8 mouse cellular contexts compared by ENCODE assay signal in the genomic region with DNA sequence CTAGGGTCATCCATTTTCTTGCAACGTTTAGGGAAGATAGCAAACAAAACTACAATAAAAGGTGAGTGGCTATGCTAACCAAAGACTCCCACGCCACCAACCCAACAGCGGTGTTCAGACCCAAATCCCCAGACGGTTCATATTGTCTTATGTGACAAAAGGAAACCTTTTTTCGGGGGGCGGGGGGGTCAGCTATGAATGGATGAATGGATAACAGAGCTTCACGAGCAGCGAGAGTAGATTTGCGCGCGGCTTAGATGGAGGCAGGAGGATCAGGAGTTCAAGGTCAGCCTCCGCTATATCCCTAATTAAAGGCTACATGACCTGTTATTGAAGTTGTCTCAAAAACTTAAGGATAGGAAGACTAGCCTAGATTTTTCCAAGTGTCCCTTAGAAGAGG. TPM values are rescaled to one million over a fixed set of nuclear protein-coding genes. Genes with fewer than 3 reads are reported as not detected.
DNase-seq lines count a peak whose midpoint lies in the region; ATAC-seq lines count a peak whose summit lies in the region.

No protein-coding gene starts in this region.

- intact Hi-C loops in gastrocnemius, postnatal 36 days (cut with DNase I) = loop anchor here (10.0 kb wide), 2 partner anchors 198 to 942 kb away; partner anchors contain the start of genes Dcun1d3, Lyrm1 and Mettl9

- H3K27ac ChIP-seq in heart, embryonic 11.5 days (ENCODE audit: low read depth, low read length) = no peak overlapping the region
- no peak overlapping the region for H3K27ac ChIP-seq in forebrain, embryonic 14.5 days (ENCODE audit: low read depth, low read length)
- no peak overlapping the region for H3K27ac ChIP-seq in liver, embryonic 11.5 days (ENCODE audit: low read depth, low read length)

- no peak for ATAC-seq in heart, embryonic 11.5 days (replicated peaks; ENCODE audit: insufficient number of reproducible peaks, low FRiP score, low TSS enrichment)
- no peak for ATAC-seq in forebrain, embryonic 14.5 days
- ATAC-seq in liver, embryonic 11.5 days (replicated peaks; ENCODE audit: low FRiP score) = no peak
- no peak for ATAC-seq in inflammation-experienced regulatory T-cells, adult 6 months

- no peaks in the 10 kb centered on the region for H3K9me3 ChIP-seq in heart, embryonic 11.5 days (replicated peaks; ENCODE audit: control insufficient read depth, low read length)
- H3K9me3 ChIP-seq in forebrain, embryonic 14.5 days (replicated peaks; ENCODE audit: control insufficient read depth, low read length) = no peaks in the 10 kb centered on the region
- no peaks in the 10 kb centered on the region for H3K9me3 ChIP-seq in liver, embryonic 11.5 days (ENCODE audit: control insufficient read depth, low read length)

- H3K9ac ChIP-seq in heart, embryonic 11.5 days (ENCODE audit: low read depth, low read length) = peak overlapping the region; percentile 43; the same call in 1 of the 2 replicates
- H3K9ac ChIP-seq in forebrain, embryonic 14.5 days (ENCODE audit: low read length) = peak overlapping the region; percentile 61; the same call in 1 of the 2 replicates
- peak overlapping the region; percentile 15; the same call in 1 of the 2 replicates for H3K9ac ChIP-seq in liver, embryonic 11.5 days (ENCODE audit: low read depth, low read length)

- no peak for DNase-seq in heart, adult 18-20 months
- peak; percentile 70 for DNase-seq in MEL-GATA-1-ER (ENCODE audit: extremely low read depth, low read depth)
- peak; percentile 62 for DNase-seq in forebrain, embryonic 14.5 days (ENCODE audit: low spot score)
- peak; percentile 51 for DNase-seq in liver, embryonic 11.5 days (ENCODE audit: low spot score)
- peak; percentile 80 for DNase-seq in retina, postnatal 1 day
- DNase-seq in gastrocnemius, postnatal 36 days = no peak

- H3K27me3 ChIP-seq in heart, embryonic 11.5 days (ENCODE audit: control insufficient read depth, insufficient read depth, low read length) = no peaks in the 10 kb centered on the region
- H3K27me3 ChIP-seq in forebrain, embryonic 14.5 days (replicated peaks; ENCODE audit: control insufficient read depth, insufficient read depth, low read length) = 0 out of 2 replicates have a peak, but pooled peaks cover 5% of the 10 kb centered on the region
- H3K27me3 ChIP-seq in liver, embryonic 11.5 days (replicated peaks; ENCODE audit: control insufficient read depth, insufficient read depth, low read length) = 0 out of 2 replicates have a peak, but pooled peaks cover 3% of the 10 kb centered on the region

- no peaks in the 10 kb centered on the region for H3K4me1 ChIP-seq in heart, embryonic 11.5 days (ENCODE audit: control insufficient read depth, insufficient read depth, low read length)
- H3K4me1 ChIP-seq in forebrain, embryonic 14.5 days (ENCODE audit: control insufficient read depth, insufficient read depth, low read length) = no peaks in the 10 kb centered on the region
- peaks cover 7% of the 10 kb centered on the region; the same call in 1 of the 2 replicates for H3K4me1 ChIP-seq in liver, embryonic 11.5 days (replicated peaks; ENCODE audit: control insufficient read depth, insufficient read depth, low read length)

- no peaks in the 10 kb centered on the region for H3K36me3 ChIP-seq in heart, embryonic 11.5 days (ENCODE audit: control insufficient read depth, insufficient read depth, low read length)
- no peaks in the 10 kb centered on the region for H3K36me3 ChIP-seq in forebrain, embryonic 14.5 days (ENCODE audit: control insufficient read depth, insufficient read depth, low read length)
- no peaks in the 10 kb centered on the region for H3K36me3 ChIP-seq in liver, embryonic 11.5 days (ENCODE audit: control insufficient read depth, insufficient read depth, low read length)

- peak overlapping the region; percentile 66 for H3K4me2 ChIP-seq in heart, embryonic 11.5 days
- peak overlapping the region; percentile 49 for H3K4me2 ChIP-seq in forebrain, embryonic 14.5 days (ENCODE audit: low read length)
- peak overlapping the region; percentile 80 for H3K4me2 ChIP-seq in liver, embryonic 11.5 days

- peak overlapping the region; percentile 65 for H3K4me3 ChIP-seq in heart, embryonic 11.5 days (ENCODE audit: low read depth, low read length)
- peak overlapping the region; percentile 50 for H3K4me3 ChIP-seq in forebrain, embryonic 14.5 days (ENCODE audit: low read depth, low read length)
- H3K4me3 ChIP-seq in liver, embryonic 11.5 days (ENCODE audit: low read depth, low read length) = peak overlapping the region; percentile 64

- WGBS in heart, embryonic 11.5 days (ENCODE audit: insufficient replicate concordance) = 7% methylated on average over 12 of the region's 12 CpGs
- 3% methylated on average over 12 of the region's 12 CpGs for WGBS in forebrain, embryonic 14.5 days
- 7% methylated on average over 12 of the region's 12 CpGs for WGBS in liver, embryonic 11.5 days

RNA-seq across cellular contexts. Expression of gene Eef2k, which starts 6.3 kb away (rescaled TPM):
- 5.0 and 7.9 TPM in 2 replicates for polyA plus RNA-seq in heart, embryonic 11.5 days (2014; fragmentation: Nextera tagmentation; extraction: Ambion mirVana)
- 10 to 100 TPM; 23.0 to 23.5 TPM for total RNA-seq in heart, adult 18-20 months (2021)
- polyA plus RNA-seq in forebrain, embryonic 14.5 days (2014; fragmentation: Nextera tagmentation; extraction: Ambion mirVana) = 9.1 and 11.3 TPM in 2 replicates
- polyA plus RNA-seq in liver, embryonic 11.5 days (2014; fragmentation: Nextera tagmentation; extraction: Ambion mirVana) = 21.2 and 23.2 TPM in 2 replicates
- 1 to 10 TPM in 2 of 3 experiments, under 1 TPM in 1; 0.73 to 2.7 (median 2.2) TPM for polyA plus RNA-seq in inflammation-experienced regulatory T-cells, adult 6 months (2017; shearing (Covaris generic))
- 10 to 100 TPM; 55.7 to 60.3 TPM for total RNA-seq in gastrocnemius, postnatal 36 days (2021)

RNA-seq across cellular contexts. Expression of gene Gm5737, which starts 24.2 kb away (rescaled TPM):
- not detected in 2 replicates for polyA plus RNA-seq in heart, embryonic 11.5 days (2014; fragmentation: Nextera tagmentation; extraction: Ambion mirVana)
- total RNA-seq in heart, adult 18-20 months (2021) = under 1 TPM; 0.20 to 0.31 TPM
- polyA plus RNA-seq in forebrain, embryonic 14.5 days (2014; fragmentation: Nextera tagmentation; extraction: Ambion mirVana) = not detected in 2 replicates
- not detected in 2 replicates for polyA plus RNA-seq in liver, embryonic 11.5 days (2014; fragmentation: Nextera tagmentation; extraction: Ambion mirVana)
- not detected for polyA plus RNA-seq in inflammation-experienced regulatory T-cells, adult 6 months (2017; shearing (Covaris generic))
- under 1 TPM; 0.32 to 0.61 TPM for total RNA-seq in gastrocnemius, postnatal 36 days (2021)

Comparison
In these comparisons a context has a peak if more than half of its experiments do, and no peak if none do; other contexts are left out.
1. DNase-seq: peak in MEL-GATA-1-ER (single experiment), forebrain, embryonic 14.5 days (single experiment), liver, embryonic 11.5 days (single experiment) and retina, postnatal 1 day (single experiment); none in heart, adult 18-20 months (0 of 2) and gastrocnemius, postnatal 36 days (0 of 2).
2. Peak in every context shown above with its lines, with median percentiles within 50 percentile points of each other: H3K4me2 ChIP-seq, H3K4me3 ChIP-seq and H3K9ac ChIP-seq.